Mouse (Mus musculus): ENCODE results near the gene Gm10031. TPM values are rescaled to one million over a fixed set of nuclear protein-coding genes. Genes with fewer than 3 reads are reported as not detected.

The Gm10031 gene
- total and polyA plus RNA-seq, 2 experiments from 2014 or later = 0.54 to 29.5 TPM

DNA sequence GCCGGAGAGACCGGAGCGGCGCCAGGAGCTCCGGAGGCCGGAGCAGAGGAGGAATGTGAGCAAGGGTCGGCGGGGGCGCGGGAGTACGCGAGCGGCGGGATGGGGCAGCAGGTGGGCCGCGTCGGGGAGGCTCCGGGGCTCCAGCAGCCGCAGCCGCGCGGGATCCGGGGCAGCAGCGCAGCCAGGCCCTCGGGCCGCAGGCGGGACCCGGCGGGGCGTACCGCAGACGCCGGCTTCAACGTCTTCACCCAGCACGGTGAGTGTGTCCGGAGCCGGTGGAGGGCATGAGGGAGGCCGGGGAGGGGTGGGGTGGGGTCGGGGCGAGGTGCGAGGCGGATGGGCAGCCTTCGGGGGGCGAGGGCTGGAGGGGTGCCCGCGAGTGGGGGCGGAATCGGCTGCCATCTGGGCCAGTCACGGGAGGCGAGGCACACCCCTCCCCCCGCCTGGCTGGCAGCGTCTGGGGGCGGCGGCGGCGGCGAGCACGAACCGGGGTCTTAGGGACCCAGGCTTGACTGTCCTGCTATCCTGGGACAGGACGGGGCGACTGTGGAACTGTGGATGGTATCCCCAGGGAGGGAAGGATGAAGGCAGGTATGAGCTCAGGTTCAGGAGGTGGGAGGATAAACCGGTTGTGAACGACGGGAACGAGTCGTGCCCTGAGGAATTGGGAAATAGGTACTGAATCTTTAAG, 35.3 kb downstream of the Gm10031 start:
- Histone ChIP-seq H3K4me3 (ENCODE audit: low read depth, low read length) (peak overlapping the region; percentile 97), H3K4me2 (ENCODE audit: low read depth, low read length, poor library complexity, severe bottlenecking) (peak overlapping the region; percentile 58), H3K27me3 (ENCODE audit: insufficient read depth, low read length) (no peaks in the 10 kb centered on the region), H3K36me3 (ENCODE audit: insufficient read depth, low read length) (no peaks in the 10 kb centered on the region), H3K9me3 (ENCODE audit: low read length) (no peaks in the 10 kb centered on the region), H3K9ac (replicated peaks; ENCODE audit: low read length, poor library complexity, severe bottlenecking) (peak overlapping the region; percentile 98), H3K27ac (ENCODE audit: low read depth, low read length) (peak overlapping the region; percentile 98), H3K4me1 (ENCODE audit: insufficient read depth, low read length) (peaks cover 4% of the 10 kb centered on the region; the same call in 1 of the 2 replicates)
- ATAC-seq (ENCODE audit: low FRiP score) (peak; percentile 68), DNase-seq (ENCODE audit: low spot score) (peak; percentile 59)
- WGBS = under 1% methylated on average over 46 of the region's 66 CpGs
- no peak for TF ChIP-seq CTCF (IDR thresholded peaks at IDR 0.05)

- H3K9me3 ChIP-seq (ENCODE audit: low read length) = no peaks in the 10 kb centered on the region
- WGBS = 9% methylated on average over 8 of the region's 8 CpGs
- H3K4me1 ChIP-seq (ENCODE audit: insufficient read depth, low read length) = peaks cover 4% of the 10 kb centered on the region; the same call in 1 of the 2 replicates
- peak overlapping the region; percentile 98 for H3K9ac ChIP-seq (replicated peaks; ENCODE audit: low read length, poor library complexity, severe bottlenecking)
- peak overlapping the region; percentile 97 for H3K4me3 ChIP-seq (ENCODE audit: low read depth, low read length)
- no peaks in the 10 kb centered on the region for H3K36me3 ChIP-seq (ENCODE audit: insufficient read depth, low read length)
- peak; percentile 39; the same call in 1 of the 2 replicates for ATAC-seq (ENCODE audit: low FRiP score)
- TF ChIP-seq CTCF (IDR thresholded peaks at IDR 0.05) = no peak
- no peaks in the 10 kb centered on the region for H3K27me3 ChIP-seq (ENCODE audit: insufficient read depth, low read length)
- DNase-seq (ENCODE audit: low spot score) = peak; percentile 44
- H3K4me2 ChIP-seq (ENCODE audit: low read depth, low read length, poor library complexity, severe bottlenecking) = peak overlapping the region; percentile 58
- H3K27ac ChIP-seq (ENCODE audit: low read depth, low read length) = peak overlapping the region; percentile 98
Observed at GRCm38 (mm10) chr1:156559641-156560020, 35.8 kb downstream of the Gm10031 start.

- Histone ChIP-seq H3K4me3 (ENCODE audit: low read depth, low read length) (peak overlapping the region; percentile 97), H3K27me3 (ENCODE audit: insufficient read depth, low read length) (no peaks in the 10 kb centered on the region), H3K36me3 (ENCODE audit: insufficient read depth, low read length) (no peaks in the 10 kb centered on the region), H3K4me1 (ENCODE audit: insufficient read depth, low read length) (peaks cover 4% of the 10 kb centered on the region; the same call in 1 of the 2 replicates), H3K27ac (ENCODE audit: low read depth, low read length) (no peak overlapping the region), H3K4me2 (ENCODE audit: low read depth, low read length, poor library complexity, severe bottlenecking) (peak overlapping the region; percentile 58), H3K9me3 (ENCODE audit: low read length) (no peaks in the 10 kb centered on the region), H3K9ac (replicated peaks; ENCODE audit: low read length, poor library complexity, severe bottlenecking) (no peak overlapping the region)
- DNase-seq (ENCODE audit: low spot score) (no peak), ATAC-seq (ENCODE audit: low FRiP score) (no peak)
- TF ChIP-seq CTCF (IDR thresholded peaks at IDR 0.05) = no peak
- 89% methylated on average over 9 of the region's 9 CpGs for WGBS
Observed at GRCm38 (mm10) chr1:156560500-156560899, 36.7 kb downstream of the Gm10031 start.

DNA sequence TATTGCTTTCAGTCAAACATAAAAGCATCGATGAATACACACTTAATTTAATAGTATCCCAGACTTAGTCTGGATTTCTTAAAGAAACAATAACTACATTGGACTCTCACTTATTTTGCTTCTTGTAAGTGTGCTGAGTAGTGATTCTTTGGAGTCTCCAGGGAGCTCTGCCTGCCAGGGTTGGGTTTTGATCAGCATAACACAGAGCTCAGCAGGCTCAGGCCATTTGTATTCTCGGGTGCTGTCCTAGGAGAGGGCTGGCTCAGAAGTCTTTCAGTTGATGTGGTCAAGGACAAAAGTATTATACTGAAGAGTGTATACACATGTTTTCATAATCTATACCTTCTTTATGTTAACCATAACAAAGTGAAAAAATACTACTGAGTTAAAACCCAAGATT, 41.5 kb downstream of the Gm10031 start:
- Histone ChIP-seq H3K9ac (replicated peaks; ENCODE audit: low read length, poor library complexity, severe bottlenecking) (no peak overlapping the region), H3K27ac (ENCODE audit: low read depth, low read length) (no peak overlapping the region), H3K4me3 (ENCODE audit: low read depth, low read length) (no peak overlapping the region), H3K9me3 (ENCODE audit: low read length) (no peaks in the 10 kb centered on the region), H3K4me1 (ENCODE audit: insufficient read depth, low read length) (peaks cover 2% of the 10 kb centered on the region; the same call in 1 of the 2 replicates), H3K36me3 (ENCODE audit: insufficient read depth, low read length) (no peaks in the 10 kb centered on the region), H3K4me2 (ENCODE audit: low read depth, low read length, poor library complexity, severe bottlenecking) (no peak overlapping the region), H3K27me3 (ENCODE audit: insufficient read depth, low read length) (no peaks in the 10 kb centered on the region)
- WGBS = 45% methylated on average over 2 of the region's 2 CpGs
- DNase-seq (ENCODE audit: low spot score) = no peak
- no peak for TF ChIP-seq CTCF (IDR thresholded peaks at IDR 0.05)
- ATAC-seq (ENCODE audit: low FRiP score) = no peak

DNA sequence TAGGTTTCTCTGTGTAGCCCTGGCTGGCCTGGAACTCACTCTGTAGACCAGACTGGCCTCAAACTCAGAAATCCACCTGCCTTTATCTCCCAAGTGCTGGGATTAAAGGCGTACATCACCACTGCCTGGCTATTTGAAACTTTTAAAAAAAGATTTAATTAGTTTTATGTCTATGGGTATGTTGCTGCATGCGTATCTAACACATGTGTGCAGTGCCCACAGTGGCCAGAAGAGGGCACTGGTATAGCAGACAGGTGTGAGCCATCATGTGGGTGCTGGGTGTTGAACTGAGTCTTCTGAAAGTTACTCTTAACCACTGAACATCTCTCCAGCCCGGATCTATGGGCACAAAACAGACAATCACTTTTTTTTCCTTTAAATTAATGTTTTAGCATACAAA, 42.3 kb downstream of the Gm10031 start:
- Histone ChIP-seq H3K4me1 (ENCODE audit: insufficient read depth, low read length) (no peaks in the 10 kb centered on the region), H3K36me3 (ENCODE audit: insufficient read depth, low read length) (no peaks in the 10 kb centered on the region), H3K9me3 (ENCODE audit: low read length) (no peaks in the 10 kb centered on the region), H3K9ac (replicated peaks; ENCODE audit: low read length, poor library complexity, severe bottlenecking) (no peak overlapping the region), H3K4me2 (ENCODE audit: low read depth, low read length, poor library complexity, severe bottlenecking) (no peak overlapping the region), H3K27me3 (ENCODE audit: insufficient read depth, low read length) (no peaks in the 10 kb centered on the region), H3K4me3 (ENCODE audit: low read depth, low read length) (no peak overlapping the region), H3K27ac (ENCODE audit: low read depth, low read length) (no peak overlapping the region)
- TF ChIP-seq CTCF (IDR thresholded peaks at IDR 0.05) = peak; percentile 56
- 97% methylated on average over 3 of the region's 3 CpGs for WGBS
- DNase-seq (ENCODE audit: low spot score) (no peak), ATAC-seq (ENCODE audit: low FRiP score) (no peak)

DNA sequence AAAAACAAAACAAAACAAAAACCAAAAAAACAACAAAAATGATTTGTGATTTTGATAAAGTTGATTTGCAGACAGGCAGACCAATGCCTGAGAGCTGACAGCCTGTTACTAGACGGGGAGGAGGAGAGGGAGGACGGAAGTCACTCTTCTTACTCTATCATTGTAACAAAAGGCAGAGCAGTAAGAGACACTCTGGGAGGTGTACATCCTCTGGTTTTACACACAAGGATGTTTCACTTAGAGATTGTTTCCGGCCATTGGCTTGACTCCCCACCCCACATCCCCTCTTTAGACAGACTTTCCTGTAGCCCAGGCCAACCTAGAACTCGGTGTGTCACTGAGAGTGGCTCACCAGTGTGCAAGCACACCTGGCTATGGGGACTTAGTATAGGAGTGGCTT, 45.8 kb downstream of the Gm10031 start:
- H3K27me3 ChIP-seq (ENCODE audit: insufficient read depth, low read length) = no peaks in the 10 kb centered on the region
- no peak overlapping the region for H3K9ac ChIP-seq (replicated peaks; ENCODE audit: low read length, poor library complexity, severe bottlenecking)
- H3K27ac ChIP-seq (ENCODE audit: low read depth, low read length) = no peak overlapping the region
- ATAC-seq (ENCODE audit: low FRiP score) = no peak
- no peaks in the 10 kb centered on the region for H3K9me3 ChIP-seq (ENCODE audit: low read length)
- no peaks in the 10 kb centered on the region for H3K36me3 ChIP-seq (ENCODE audit: insufficient read depth, low read length)
- DNase-seq (ENCODE audit: low spot score) = no peak
- no peaks in the 10 kb centered on the region for H3K4me1 ChIP-seq (ENCODE audit: insufficient read depth, low read length)
- H3K4me2 ChIP-seq (ENCODE audit: low read depth, low read length, poor library complexity, severe bottlenecking) = no peak overlapping the region
- no peak overlapping the region for H3K4me3 ChIP-seq (ENCODE audit: low read depth, low read length)
- TF ChIP-seq CTCF (IDR thresholded peaks at IDR 0.05) = no peak
- 95% methylated on average over 4 of the region's 4 CpGs for WGBS

All from midbrain, postnatal 0 days (tissue).